Mouse (Mus musculus) liver, embryonic 16.5 days (tissue): Measurements from ENCODE around the gene Ccdc89. TPM values are rescaled to one million over a fixed set of nuclear protein-coding genes. Genes with fewer than 3 reads are reported as not detected.

Source experiments
- ATAC-seq: fragments of 200-750 bp; cut with Nextera tagmentation; 2 replicates; pipeline ENCODE4 v1.8.0; 2017; ENCODE audit warnings: low read depth, mild to moderate bottlenecking, moderate number of reproducible peaks, moderate library complexity
- H3K27ac ChIP-seq: fragments of 300-500 bp; sonication (generic); 2 replicates; pipeline ENCODE4 v1.5.1; 2014; ENCODE audit warnings: mild to moderate bottlenecking, low read length
- H3K27me3 ChIP-seq: fragments of 300-500 bp; sonication (generic); 2 replicates; pipeline ENCODE4 v1.6.1; 2014; ENCODE audit warnings: low read depth, low read length, mixed read lengths; ENCODE audit not compliant: control insufficient read depth, insufficient read depth
- H3K36me3 ChIP-seq: fragments of 300-500 bp; sonication (generic); 2 replicates; pipeline ENCODE4 v1.6.1; 2014; ENCODE audit warnings: mild to moderate bottlenecking; ENCODE audit not compliant: control insufficient read depth, insufficient read depth
- H3K4me1 ChIP-seq: fragments of 300-500 bp; sonication (generic); 2 replicates; pipeline ENCODE4 v1.6.1; 2014; ENCODE audit warnings: low read depth, low read length, mixed read lengths; ENCODE audit not compliant: control insufficient read depth
- H3K4me2 ChIP-seq: fragments of 300-500 bp; sonication (generic); 2 replicates; pipeline ENCODE4 v1.6.1; 2014; ENCODE audit warnings: low read depth, low read length, mixed read lengths
- H3K4me3 ChIP-seq: fragments of 300-500 bp; sonication (generic); 2 replicates; pipeline ENCODE4 v1.5.1; 2014; ENCODE audit warnings: low read depth, mild to moderate bottlenecking, low read length
- H3K9ac ChIP-seq: fragments of 300-500 bp; sonication (generic); 2 replicates; pipeline ENCODE4 v1.6.1; 2014; ENCODE audit warnings: low read depth, low read length
- H3K9me3 ChIP-seq: fragments of 300-500 bp; sonication (generic); replicated peaks from 2 replicates; pipeline ENCODE4 v1.6.1; 2016; ENCODE audit warnings: low read length; ENCODE audit not compliant: control insufficient read depth
- WGBS: fragments of 180-500 bp; shearing (Covaris S2); extraction: QIAGEN DNeasy Blood & Tissue Kit; methylation state at CpG from one replicate; pipeline ENCODE4 v1.1.7; 2014; ENCODE audit not compliant: insufficient replicate concordance; 5-methylcytosine and 5-hydroxymethylcytosine counted together
- polyA plus RNA-seq: library from polyadenylated mRNA; unstranded; fragments of >200 nt; fragmentation: Nextera tagmentation; extraction: Ambion mirVana; gene quantifications from 2 replicates; pipeline ENCODE4 v1.2.1, GENCODE M21; 2015

The Ccdc89 gene
- polyA plus RNA-seq, result 0.12 and 0.18 TPM in 2 replicates

- H3K27ac ChIP-seq, result no peak within 1 kb of the TSS
- no peaks in the 10 kb centered on the region for H3K9me3 ChIP-seq
- H3K27me3 ChIP-seq, result no peaks in the 10 kb centered on the region
- no peak within 1 kb of the TSS for H3K9ac ChIP-seq
- peak within 1 kb of the TSS; percentile 42 for H3K4me3 ChIP-seq
- H3K36me3 ChIP-seq, result no peaks in the 10 kb centered on the region
- peak; percentile 96 for ATAC-seq
- peak within 1 kb of the TSS; percentile 63 for H3K4me2 ChIP-seq
- WGBS, result 24% methylated on average over 29 of the region's 29 CpGs
- no peaks in the 10 kb centered on the region for H3K4me1 ChIP-seq
These were observed at the start of gene Ccdc89 for GRCm38 (mm10) chr7:90426020-90427001. Ccdc89 (plus strand) TSS chr7:90426577.

- H3K36me3 ChIP-seq, result no peaks in the 10 kb centered on the region
- no peaks in the 10 kb centered on the region for H3K9me3 ChIP-seq
- no peak overlapping the region for H3K4me2 ChIP-seq
- no peaks in the 10 kb centered on the region for H3K27me3 ChIP-seq
- no peaks in the 10 kb centered on the region for H3K4me1 ChIP-seq
- WGBS, result 71% methylated on average over 2 of the region's 2 CpGs
- no peak for ATAC-seq
- no peak overlapping the region for H3K9ac ChIP-seq
- H3K27ac ChIP-seq, result no peak overlapping the region
- H3K4me3 ChIP-seq, result no peak overlapping the region
These were observed 42.0 kb upstream of the Ccdc89 start for GRCm38 (mm10) chr7:90384411-90384810.

DNA sequence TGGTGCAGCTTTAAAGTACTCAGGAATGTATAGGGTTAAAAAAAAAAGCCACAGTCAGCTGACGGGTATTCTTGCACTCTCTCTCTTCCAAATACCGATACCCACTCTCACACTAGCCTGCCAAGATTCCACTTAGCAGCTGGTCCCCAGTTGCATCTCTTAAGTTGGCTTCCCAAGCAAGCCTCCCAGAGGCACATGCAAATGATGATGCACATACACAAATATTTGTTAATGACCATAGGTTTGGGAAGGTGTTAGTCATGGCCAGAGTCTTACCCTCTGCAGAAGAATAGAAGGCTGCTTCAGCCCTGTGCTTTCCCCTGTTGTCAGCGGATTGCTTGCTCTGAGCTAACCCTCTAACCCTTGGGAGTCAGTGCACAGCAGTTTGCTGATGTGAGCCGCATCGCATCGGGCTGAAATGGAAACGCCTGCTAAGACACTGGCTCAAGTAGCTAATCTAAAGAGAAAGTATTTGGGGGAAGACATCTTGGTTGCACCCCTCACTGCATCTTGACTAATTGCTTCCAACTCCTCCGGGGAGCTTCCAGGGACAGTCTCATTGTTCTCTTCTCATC, 39.4 kb upstream of the Ccdc89 start:
- Histone ChIP-seq H3K4me1 (no peaks in the 10 kb centered on the region), H3K27ac (no peak overlapping the region), H3K9ac (no peak overlapping the region), H3K4me3 (no peak overlapping the region), H3K9me3 (no peaks in the 10 kb centered on the region), H3K27me3 (no peaks in the 10 kb centered on the region), H3K4me2 (no peak overlapping the region), H3K36me3 (no peaks in the 10 kb centered on the region)
- no peak for ATAC-seq
- 23% methylated on average over 8 of the region's 8 CpGs for WGBS

- no peaks in the 10 kb centered on the region for H3K9me3 ChIP-seq
- no peak for ATAC-seq
- no peak overlapping the region for H3K27ac ChIP-seq
- no peaks in the 10 kb centered on the region for H3K27me3 ChIP-seq
- H3K36me3 ChIP-seq, result no peaks in the 10 kb centered on the region
- no peaks in the 10 kb centered on the region for H3K4me1 ChIP-seq
- H3K4me3 ChIP-seq, result no peak overlapping the region
- WGBS, result 52% methylated on average over 3 of the region's 3 CpGs
- no peak overlapping the region for H3K9ac ChIP-seq
- no peak overlapping the region for H3K4me2 ChIP-seq
These were observed 36.6 kb upstream of the Ccdc89 start for GRCm38 (mm10) chr7:90389765-90390164.

GRCm38 (mm10) chr7:90395073-90395472, 31.3 kb upstream of the Ccdc89 start:
- Histone ChIP-seq H3K4me2 (no peak overlapping the region), H3K27ac (no peak overlapping the region), H3K36me3 (no peaks in the 10 kb centered on the region), H3K4me3 (no peak overlapping the region), H3K4me1 (no peaks in the 10 kb centered on the region), H3K9me3 (no peaks in the 10 kb centered on the region), H3K9ac (no peak overlapping the region), H3K27me3 (no peaks in the 10 kb centered on the region)
- ATAC-seq, result no peak
- 42% methylated on average over 4 of the region's 4 CpGs for WGBS

GRCm38 (mm10) chr7:90395928-90396327, 30.4 kb upstream of the Ccdc89 start:
- Histone ChIP-seq H3K4me2 (no peak overlapping the region), H3K27me3 (no peaks in the 10 kb centered on the region), H3K4me1 (no peaks in the 10 kb centered on the region), H3K36me3 (no peaks in the 10 kb centered on the region), H3K27ac (no peak overlapping the region), H3K9ac (no peak overlapping the region), H3K4me3 (no peak overlapping the region), H3K9me3 (no peaks in the 10 kb centered on the region)
- WGBS, result 62% methylated on average over 5 of the region's 5 CpGs
- no peak for ATAC-seq

GRCm38 (mm10) chr7:90409934-90410333, 16.4 kb upstream of the Ccdc89 start:
- Histone ChIP-seq H3K9ac (no peak overlapping the region), H3K27ac (no peak overlapping the region), H3K36me3 (no peaks in the 10 kb centered on the region), H3K27me3 (no peaks in the 10 kb centered on the region), H3K9me3 (no peaks in the 10 kb centered on the region), H3K4me2 (no peak overlapping the region), H3K4me3 (no peak overlapping the region), H3K4me1 (no peaks in the 10 kb centered on the region)
- ATAC-seq, result no peak
- 34% methylated on average over 3 of the region's 3 CpGs for WGBS

GRCm38 (mm10) chr7:90427006-90427405, 629 bp downstream of the Ccdc89 start:
- WGBS, result 53% methylated on average over 9 of the region's 9 CpGs

GRCm38 (mm10) chr7:90432221-90432620, 5.8 kb downstream of the Ccdc89 start:
- no peaks in the 10 kb centered on the region for H3K27me3 ChIP-seq
- no peak overlapping the region for H3K4me3 ChIP-seq
- no peak overlapping the region for H3K9ac ChIP-seq
- no peak for ATAC-seq
- H3K9me3 ChIP-seq, result no peaks in the 10 kb centered on the region
- H3K4me1 ChIP-seq, result no peaks in the 10 kb centered on the region
- H3K36me3 ChIP-seq, result no peaks in the 10 kb centered on the region
- H3K4me2 ChIP-seq, result no peak overlapping the region
- H3K27ac ChIP-seq, result no peak overlapping the region

More at GRCm38 (mm10) chr7:90427006-90427405, 629 bp downstream of the Ccdc89 start:
- no peaks in the 10 kb centered on the region for H3K9me3 ChIP-seq
- H3K36me3 ChIP-seq, result no peaks in the 10 kb centered on the region
- no peak overlapping the region for H3K9ac ChIP-seq
- no peaks in the 10 kb centered on the region for H3K4me1 ChIP-seq
- no peak for ATAC-seq
- no peaks in the 10 kb centered on the region for H3K27me3 ChIP-seq
- H3K27ac ChIP-seq, result no peak overlapping the region
- H3K4me2 ChIP-seq, result peak overlapping the region; percentile 63; the same call in 1 of the 2 replicates
- peak overlapping the region; percentile 42; the same call in 1 of the 2 replicates for H3K4me3 ChIP-seq
